Mouse (Mus musculus) c-Kit-positive CD71-positive TER-119-positive erythroid progenitor cells, embryonic 14.5 days (primary cell): ENCODE measurements around the gene 1300017J02Rik.
"Not testable (repeated sequence)": the region's sequence is repeated elsewhere in the genome, so short reads cannot be mapped to it uniquely, and the experiment has no call there.

Experiments used
- DNase-seq: peaks from one replicate; pipeline ENCODE4 v3.0.0-alpha.2; 2013; ENCODE audit warnings: low spot score

Gene 1300017J02Rik

GRCm38 (mm10) chr9:103304927-103305326 is at the start of gene 1300017J02Rik, which contains the start of gene Topbp1:
1300017J02Rik (minus strand) TSS chr9:103305082.
Topbp1 (plus strand) TSS chr9:103305215.
- DNase-seq, result peak; percentile 91

GRCm38 (mm10) chr9:103353500-103354260 is 48.8 kb upstream of the 1300017J02Rik start:
- not testable (repeated sequence) for DNase-seq

GRCm38 (mm10) chr9:103348791-103349190 is 43.9 kb upstream of the 1300017J02Rik start:
- no peak for DNase-seq

GRCm38 (mm10) chr9:103347996-103348490 is 43.2 kb upstream of the 1300017J02Rik start:
- DNase-seq, result no peak

- no peak for DNase-seq
Observed at GRCm38 (mm10) chr9:103347045-103347444, 42.2 kb upstream of the 1300017J02Rik start.

- DNase-seq, result no peak
Observed at GRCm38 (mm10) chr9:103336912-103337311, 32.0 kb upstream of the 1300017J02Rik start.

GRCm38 (mm10) chr9:103332663-103333062 is 27.8 kb upstream of the 1300017J02Rik start:
- DNase-seq, result no peak

- DNase-seq, result peak; percentile 84
Observed at GRCm38 (mm10) chr9:103326449-103326848, 21.6 kb upstream of the 1300017J02Rik start.

GRCm38 (mm10) chr9:103324678-103325077 is 19.8 kb upstream of the 1300017J02Rik start:
- no peak for DNase-seq

- DNase-seq, result no peak
Observed at GRCm38 (mm10) chr9:103309832-103310231, 5.0 kb upstream of the 1300017J02Rik start.

- peak; percentile 42 for DNase-seq
Observed at GRCm38 (mm10) chr9:103305332-103306041, 605 bp upstream of the 1300017J02Rik start.

- DNase-seq, result peak; percentile 74
Observed at GRCm38 (mm10) chr9:103302666-103303065, 2.2 kb downstream of the 1300017J02Rik start.

GRCm38 (mm10) chr9:103302239-103302638 is 2.6 kb downstream of the 1300017J02Rik start:
- DNase-seq, result no peak

GRCm38 (mm10) chr9:103301086-103301485 is 3.8 kb downstream of the 1300017J02Rik start:
- DNase-seq, result no peak

- DNase-seq, result no peak
Observed at GRCm38 (mm10) chr9:103294507-103294906, 10.4 kb downstream of the 1300017J02Rik start.

- no peak for DNase-seq
Observed at GRCm38 (mm10) chr9:103288489-103289180, 16.2 kb downstream of the 1300017J02Rik start.

- DNase-seq, result peak; percentile 87
Observed at GRCm38 (mm10) chr9:103287840-103288488, 16.9 kb downstream of the 1300017J02Rik start.

GRCm38 (mm10) chr9:103286901-103287422 is 17.9 kb downstream of the 1300017J02Rik start:
- DNase-seq, result no peak

GRCm38 (mm10) chr9:103286396-103286795 is 18.5 kb downstream of the 1300017J02Rik start:
- no peak for DNase-seq

- no peak for DNase-seq
Observed at GRCm38 (mm10) chr9:103276876-103277275, 28.0 kb downstream of the 1300017J02Rik start.

- DNase-seq, result no peak
Observed at GRCm38 (mm10) chr9:103275676-103276075, 29.2 kb downstream of the 1300017J02Rik start.
